Mouse (Mus musculus) frontal cortex, postnatal 10 days (tissue): ENCODE results near the gene Csrnp1.
"Not testable (repeated sequence)": the region's sequence is repeated elsewhere in the genome, so short reads cannot be mapped to it uniquely, and the experiment has no call there.

Experiments used
- DNase-seq, 2 experiments: peaks; one replicate each; pipeline ENCODE4 v3.0.0; 2022; ENCODE audit warnings: low spot score in 2 of 2, mixed read lengths in 1 of 2

The Csrnp1 gene

GRCm38 (mm10) chr9:119984536-119985011 lies at the start of gene Csrnp1:
Csrnp1 (minus strand) TSS chr9:119984658.
- DNase-seq, result no peak

DNA sequence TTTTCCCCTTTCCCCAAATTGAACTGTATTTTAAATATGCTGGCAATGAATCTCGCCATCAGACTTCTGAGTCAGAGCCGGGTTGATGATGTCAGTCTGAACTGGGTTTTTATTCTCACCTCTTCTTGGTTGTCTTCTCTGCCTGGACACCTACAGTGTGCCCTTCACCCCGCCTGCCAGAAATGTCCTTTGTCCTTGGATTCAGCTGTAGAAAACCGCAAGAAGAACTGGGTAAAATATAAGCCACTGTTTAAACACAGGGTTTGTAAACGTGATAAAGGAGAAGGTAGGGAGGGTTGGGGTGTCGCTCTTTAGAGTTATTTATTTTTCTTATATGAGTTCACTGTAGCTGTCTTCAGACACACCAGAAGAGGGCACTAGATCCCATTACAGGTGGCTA lies 48.3 kb upstream of the Csrnp1 start:
- DNase-seq, result no peak

DNA sequence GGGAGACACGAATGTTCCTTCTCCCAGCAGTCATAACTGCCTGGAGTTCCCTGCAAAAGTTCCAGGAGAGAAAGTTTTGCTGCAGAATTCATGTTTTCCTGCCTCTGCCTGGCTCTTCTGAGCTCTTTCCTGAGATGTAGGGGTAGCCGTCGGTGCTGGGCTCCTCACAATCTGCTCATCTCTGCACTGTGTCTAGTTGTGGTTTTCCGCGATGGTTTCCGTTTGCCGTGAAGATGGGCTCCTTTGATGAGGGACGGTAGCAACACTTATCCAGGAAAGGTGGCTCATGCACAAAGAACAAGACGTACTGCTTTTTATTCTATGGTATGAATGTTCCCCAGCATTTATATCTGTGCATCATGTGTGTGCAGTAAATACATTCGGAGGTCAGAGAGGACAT lies 46.0 kb upstream of the Csrnp1 start:
- no peak for DNase-seq

GRCm38 (mm10) chr9:120029880-120030279 lies 45.4 kb upstream of the Csrnp1 start:
- DNase-seq, result no peak

DNA sequence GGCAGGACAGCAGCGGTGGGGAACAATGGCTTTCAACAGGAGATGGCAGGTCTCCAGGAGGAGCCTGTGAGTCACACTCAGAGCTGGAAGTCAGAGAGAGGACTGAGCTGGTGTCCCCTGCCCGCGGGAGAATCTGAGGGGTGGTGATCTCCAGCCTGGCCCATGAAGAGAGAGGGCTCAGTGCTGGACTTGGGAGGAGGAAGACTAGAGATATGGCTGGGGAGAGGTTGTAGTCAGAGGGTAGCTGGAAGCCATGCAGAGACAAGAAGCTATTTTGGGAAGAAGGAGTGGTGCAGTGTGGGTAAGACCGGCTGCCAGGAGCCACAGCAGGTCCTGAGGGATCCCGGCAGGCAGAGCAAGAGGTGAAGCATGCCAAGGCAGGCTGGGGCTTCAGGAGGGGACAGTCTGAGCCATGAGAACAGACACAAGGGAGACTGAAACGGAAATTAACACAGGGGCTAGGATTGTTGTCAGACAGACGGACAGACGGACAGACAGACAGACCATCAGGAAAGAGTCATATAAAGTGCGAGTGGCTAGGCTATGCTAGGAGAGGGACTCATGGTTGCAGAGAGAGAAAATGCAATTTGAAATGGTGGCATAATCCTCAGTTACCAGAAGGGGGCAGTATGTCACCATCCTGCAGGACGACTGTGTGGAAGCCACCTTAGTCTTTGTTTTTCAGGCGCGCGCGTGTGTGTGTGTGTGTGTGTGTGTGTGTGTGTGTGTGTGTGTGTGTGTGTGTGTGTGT lies 43.1 kb upstream of the Csrnp1 start:
- peak in 1 of 2 experiments; percentile 43 for DNase-seq

DNA sequence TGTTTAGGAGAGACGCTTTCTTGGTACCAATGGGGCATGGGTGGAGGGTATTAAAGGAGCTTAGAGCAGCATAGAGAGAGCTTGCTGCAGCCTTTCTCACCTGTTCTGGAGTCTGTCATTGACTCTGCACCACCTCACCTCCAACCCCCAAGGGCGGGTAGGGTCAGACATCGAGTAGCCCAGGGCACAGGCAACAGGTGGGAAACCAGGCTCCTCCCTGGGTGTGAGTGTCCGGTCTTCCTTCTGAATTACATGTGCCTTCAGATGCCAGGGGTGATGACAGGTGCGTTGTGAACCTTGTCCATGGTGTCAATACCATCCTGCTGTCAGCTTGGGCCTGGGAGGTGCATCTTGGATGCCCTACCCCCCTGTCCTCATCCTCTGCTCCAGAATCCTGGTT lies 40.2 kb upstream of the Csrnp1 start:
- no peak for DNase-seq

DNA sequence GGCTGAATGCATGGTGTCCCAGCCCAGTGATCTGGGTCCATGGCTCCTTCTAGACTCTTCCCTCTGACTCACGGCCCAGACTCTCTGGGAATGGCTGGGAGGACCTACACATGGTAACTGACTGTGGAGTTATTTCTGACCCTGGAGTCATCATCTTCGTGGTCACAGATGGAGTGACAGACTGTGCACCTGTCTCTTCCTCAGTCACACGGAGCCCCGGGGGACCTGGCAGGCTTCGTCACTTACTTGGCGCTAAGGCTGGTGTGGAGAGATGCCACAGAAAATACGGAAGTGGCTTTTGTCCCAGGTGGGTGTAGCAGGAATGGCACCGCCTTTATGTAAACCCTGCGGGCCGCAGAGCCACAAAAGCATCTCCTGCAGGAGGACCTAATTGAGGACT lies 39.7 kb upstream of the Csrnp1 start:
- DNase-seq, result no peak

DNA sequence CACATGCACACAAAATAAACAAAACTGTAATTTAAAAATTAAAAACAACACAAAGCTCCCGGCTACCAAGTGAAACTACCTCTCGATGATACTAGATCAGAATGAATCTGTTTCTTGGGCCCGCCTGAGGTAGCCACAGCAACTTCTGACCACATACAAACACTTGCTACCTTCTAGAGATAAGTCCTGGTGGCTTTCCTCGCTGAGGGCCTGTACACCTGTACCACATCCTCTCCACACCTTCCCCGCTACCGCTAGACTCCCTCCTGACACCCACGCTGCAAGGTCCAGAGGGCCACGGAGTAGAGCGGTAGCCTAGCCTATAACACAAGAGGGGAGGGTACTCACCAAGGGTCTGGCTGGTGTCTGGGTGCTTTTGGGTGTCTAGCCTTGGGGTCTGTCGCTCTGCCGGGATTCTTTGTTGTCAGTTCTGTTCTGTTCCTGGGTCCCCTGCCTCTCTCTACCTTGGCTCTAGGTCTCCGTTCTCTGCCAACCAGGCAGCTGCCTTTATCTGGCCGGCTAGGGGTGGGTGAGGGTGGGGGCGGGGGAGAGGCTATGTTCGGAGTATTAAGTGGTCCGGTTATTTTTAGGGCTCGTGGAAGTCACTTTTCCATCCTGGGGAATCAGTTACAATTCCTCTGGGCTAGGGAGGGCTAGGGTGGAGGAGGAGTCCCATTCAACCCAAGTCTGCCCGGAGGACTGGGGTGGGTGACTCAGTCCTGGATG lies 38.8 kb upstream of the Csrnp1 start, which contains the start of gene Xirp1:
Gene Xirp1, minus strand, starts transcription at position 513 of the 726 bp plus-strand sequence.
- no peak for DNase-seq

DNA sequence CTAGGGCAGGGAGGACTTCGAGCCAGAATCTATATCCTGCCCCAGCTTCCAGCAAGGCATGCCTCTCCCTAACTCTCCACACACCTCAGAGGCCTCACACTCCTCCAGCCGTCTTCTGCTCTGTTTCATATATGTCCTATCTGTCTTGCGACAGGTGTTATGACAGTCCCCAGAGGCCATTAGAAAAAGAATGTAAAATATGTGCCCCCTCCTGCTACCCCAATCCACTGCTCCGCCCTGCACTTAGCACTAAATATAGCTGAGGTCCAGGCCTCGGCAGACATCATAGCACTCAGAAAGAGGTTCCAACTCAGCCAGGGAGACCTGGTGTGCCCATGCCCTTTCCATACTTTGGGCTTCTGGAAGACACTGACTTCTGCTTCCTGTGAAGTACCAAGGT lies 36.7 kb upstream of the Csrnp1 start:
- DNase-seq, result no peak

GRCm38 (mm10) chr9:120020285-120020890 lies 35.9 kb upstream of the Csrnp1 start:
- peak in 1 of 2 experiments; percentile 67 for DNase-seq

DNA sequence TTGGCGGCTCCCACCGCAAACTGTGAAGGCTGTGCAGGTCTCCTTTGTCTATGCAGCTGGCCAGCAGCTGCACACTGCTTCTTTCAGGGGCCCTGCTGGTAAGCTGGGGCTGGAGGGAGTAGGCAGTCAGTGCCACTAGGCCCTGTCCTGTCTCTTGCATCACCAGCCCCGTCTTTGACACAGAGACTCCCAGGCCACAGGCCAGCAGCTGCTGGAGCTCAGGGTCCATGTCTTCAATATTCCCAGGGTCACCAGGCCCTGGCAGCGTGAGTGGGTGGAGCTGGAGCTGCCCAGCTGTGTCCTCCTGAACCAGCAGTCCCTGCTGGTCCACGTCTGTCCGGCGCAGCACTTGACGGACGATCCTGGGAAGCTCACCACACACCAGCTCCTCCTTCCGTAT lies 32.5 kb upstream of the Csrnp1 start:
- no peak for DNase-seq

DNA sequence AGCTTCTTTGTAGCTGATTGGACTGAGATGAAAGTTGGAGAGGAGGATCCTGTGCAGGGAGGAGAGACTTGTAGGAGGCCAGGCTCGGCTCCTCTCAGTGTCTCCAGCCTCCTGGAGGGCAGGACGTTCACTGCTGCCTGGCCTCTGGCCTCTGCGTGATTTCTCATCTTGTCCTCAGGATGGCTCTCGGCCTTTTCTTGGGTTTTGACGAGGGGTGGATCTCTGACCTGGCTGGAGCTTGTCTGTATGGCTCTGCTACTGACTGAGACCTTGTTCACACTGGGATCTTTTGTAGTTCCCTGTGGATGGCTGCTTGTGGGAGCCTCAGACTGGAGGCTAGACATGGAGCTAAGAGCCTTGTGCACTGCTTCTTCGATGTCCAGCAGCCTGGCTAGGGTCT lies 30.4 kb upstream of the Csrnp1 start:
- DNase-seq, result no peak

DNA sequence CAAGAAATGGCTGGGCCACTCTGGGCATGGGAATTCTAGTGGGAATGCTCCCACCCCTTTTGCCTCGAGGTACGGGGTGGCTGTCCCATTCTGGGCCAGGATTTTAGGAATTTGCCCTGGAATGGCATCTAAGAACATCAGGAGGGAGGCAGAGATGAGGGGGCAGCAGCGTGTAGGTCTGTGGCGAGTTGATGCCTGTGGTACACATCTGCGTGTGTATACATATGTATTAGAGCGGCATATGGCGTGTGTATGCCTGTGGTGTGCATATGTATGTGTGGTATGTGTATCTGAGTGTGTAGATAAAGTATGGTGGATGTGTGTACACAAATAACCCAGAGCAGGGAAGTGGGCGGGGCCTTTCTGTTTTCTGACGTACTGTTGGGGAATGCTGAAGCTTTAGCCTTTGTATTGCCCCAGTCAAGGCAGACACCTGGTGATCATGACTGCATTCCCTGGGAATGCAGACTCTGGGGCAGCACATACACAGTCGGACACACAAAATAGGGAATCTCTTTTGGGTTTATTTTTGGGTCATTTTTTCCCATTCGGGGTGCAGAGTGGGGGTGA lies 28.9 kb upstream of the Csrnp1 start:
- DNase-seq, result no peak

DNA sequence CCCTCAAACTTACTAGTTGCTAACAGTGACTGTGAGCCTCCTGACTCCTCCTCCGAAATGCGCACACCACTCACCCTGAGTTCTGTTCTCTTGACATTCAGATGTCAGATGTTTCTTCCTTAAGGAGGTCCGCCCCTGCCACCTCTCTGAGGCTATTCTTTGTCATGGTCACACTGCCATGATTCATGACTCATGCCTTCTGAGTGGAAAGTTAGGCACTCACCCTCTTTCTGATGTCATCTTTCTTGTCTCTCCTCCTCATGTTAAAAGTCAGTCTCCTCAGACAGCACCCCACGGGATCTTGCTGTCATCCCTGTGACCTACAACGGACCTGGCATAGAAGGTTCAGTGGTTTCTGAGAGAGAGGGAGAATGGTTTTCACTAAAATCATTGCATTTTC lies 28.3 kb upstream of the Csrnp1 start:
- DNase-seq, result no peak

DNA sequence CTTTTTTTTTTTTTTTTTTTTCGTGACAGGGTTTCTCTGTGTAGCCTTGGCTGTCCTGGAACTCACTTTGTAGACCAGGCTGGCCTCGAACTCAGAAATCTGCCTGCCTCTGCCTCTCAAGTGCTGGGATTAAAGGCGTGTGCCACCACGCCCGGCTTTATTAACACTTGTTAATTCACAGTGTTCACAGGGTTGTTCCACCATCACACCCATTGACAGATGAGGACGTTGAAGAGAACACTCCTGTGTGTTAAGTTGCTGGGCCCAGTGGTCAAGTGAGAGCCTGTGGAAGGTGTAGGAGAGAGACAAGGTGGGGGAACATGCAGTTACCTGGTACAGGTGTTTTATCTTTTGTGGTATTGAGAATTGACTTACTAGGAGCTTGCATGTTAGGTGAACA lies 27.7 kb upstream of the Csrnp1 start:
- DNase-seq, result not testable (repeated sequence)

DNA sequence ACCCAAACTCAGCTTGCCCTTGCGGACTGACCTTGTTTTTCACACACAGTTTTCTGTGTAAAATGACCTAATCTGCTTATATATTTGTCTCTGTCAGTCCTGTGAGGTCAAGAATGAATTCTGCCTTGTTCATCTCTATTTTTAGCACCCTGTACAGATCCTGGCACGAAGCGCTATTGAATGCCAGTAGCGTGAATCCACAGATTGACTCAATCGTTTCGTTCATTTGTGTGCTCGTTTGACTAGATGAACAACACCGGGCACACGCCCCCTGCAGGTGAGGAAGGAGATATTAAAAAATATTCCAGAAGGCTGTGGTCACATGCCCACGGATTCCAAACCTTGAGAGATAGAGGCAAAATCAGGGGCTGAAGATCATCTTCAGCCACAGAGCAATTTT lies 27.1 kb upstream of the Csrnp1 start:
- peak; percentile 69 to 79 for DNase-seq

DNA sequence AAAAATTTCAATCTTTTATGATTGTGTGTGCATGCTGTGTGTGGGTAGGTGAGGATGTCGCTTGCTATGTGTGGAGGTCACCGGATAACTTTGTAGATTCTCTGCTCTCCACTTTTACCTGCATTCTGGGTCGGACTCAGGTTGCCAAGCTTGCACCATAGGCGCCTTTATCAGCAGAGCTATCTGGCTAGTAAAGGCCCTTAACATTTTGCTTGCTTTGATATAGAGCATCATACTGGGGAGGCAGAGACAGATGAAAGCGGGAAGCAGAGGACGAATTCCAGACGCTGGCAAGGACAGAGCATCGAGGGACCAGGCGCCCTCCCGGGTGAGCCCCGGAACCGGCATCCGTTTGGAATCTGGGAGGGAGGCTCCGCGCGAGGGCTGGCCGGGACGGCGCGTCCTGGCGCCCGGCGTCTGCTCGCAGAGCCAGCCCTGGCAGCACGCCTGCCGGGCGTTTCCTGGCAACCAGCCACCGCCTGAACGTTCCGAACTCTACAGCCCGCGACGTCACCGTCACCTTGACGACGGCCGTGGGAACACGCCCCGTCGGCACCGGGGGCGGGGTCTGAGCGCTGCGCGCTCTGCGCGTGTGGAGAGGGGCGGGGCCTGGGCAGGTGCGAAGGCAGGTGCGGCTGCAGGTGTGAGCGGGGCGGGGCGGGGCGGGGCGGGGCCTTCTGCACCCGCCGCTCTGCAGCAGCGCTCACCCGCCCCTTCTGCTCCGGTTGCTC lies 26.5 kb upstream of the Csrnp1 start:
- DNase-seq, result peak; percentile 95 to 96

DNA sequence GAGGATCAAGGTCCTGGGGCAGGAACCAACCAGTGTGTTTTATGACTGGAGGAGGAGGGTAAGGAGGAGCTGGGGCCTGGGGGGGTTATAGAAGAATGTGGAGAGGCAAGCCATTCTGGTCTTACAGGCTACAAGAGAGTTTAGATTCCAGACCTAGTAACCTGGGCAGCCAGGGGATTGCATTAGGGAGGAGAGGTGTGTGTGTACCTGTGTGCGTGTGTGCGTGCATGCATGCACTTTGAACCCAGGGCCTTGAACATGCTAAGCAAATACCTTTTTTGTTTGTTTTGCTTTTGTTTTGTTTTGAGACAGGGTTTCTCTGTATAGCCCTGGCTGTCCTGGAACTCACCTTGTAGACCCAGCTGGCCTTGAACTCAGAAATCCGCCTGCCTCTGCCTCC lies 25.4 kb upstream of the Csrnp1 start:
- no peak for DNase-seq

- no peak for DNase-seq
These were observed 24.9 kb upstream of the Csrnp1 start for GRCm38 (mm10) chr9:120009226-120009841.

GRCm38 (mm10) chr9:120007833-120008232 lies 23.4 kb upstream of the Csrnp1 start:
- no peak for DNase-seq

GRCm38 (mm10) chr9:120005936-120006335 lies 21.5 kb upstream of the Csrnp1 start:
- DNase-seq, result no peak
